Mouse (Mus musculus) gastrocnemius, postnatal 14 days (tissue): ENCODE results near the gene Sh3tc1. TPM values are rescaled to one million over a fixed set of nuclear protein-coding genes. Genes with fewer than 3 reads are reported as not detected.

Source experiments
- DNase-seq: peaks from one replicate; pipeline ENCODE4 v3.0.0; 2021; ENCODE audit warnings: mixed read lengths
- intact Hi-C: fragments of 180-260 bp; cut with DNase I; formaldehyde crosslinking; loops from one replicate; pipeline ENCODE4 v1.15.1; 2025; ENCODE audit warnings: low total_unique reads
- total RNA-seq, 2 experiments: library from RNA; stranded (reverse); gene quantifications; 2 replicates each; pipeline ENCODE4 v1.2.3; 2021

The Sh3tc1 gene
- total RNA-seq, 2 experiments from 2014 or later = 3.9 to 4.4 TPM

DNA sequence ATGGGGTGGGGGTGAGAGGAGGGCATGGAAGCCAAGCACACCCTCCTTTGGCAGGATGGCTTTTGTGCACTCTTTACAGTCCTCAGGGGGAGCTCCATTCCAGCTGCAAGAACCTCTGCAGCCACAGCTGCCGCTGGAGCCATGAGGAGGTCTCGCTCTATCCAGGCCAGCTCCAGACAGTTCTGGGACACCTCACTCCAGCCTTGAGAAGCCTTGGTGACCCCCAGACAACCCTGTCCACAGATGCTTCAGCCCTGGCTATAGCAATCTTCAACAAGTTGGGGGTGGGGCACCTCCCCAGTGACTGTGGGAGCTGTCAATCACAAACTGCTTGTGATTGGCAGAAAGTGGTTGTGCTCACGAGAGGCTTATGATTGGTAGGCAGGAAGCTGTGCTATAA is 80.3 kb downstream of the Sh3tc1 start:
- no peak for DNase-seq
- intact Hi-C loops = no loop called here

DNA sequence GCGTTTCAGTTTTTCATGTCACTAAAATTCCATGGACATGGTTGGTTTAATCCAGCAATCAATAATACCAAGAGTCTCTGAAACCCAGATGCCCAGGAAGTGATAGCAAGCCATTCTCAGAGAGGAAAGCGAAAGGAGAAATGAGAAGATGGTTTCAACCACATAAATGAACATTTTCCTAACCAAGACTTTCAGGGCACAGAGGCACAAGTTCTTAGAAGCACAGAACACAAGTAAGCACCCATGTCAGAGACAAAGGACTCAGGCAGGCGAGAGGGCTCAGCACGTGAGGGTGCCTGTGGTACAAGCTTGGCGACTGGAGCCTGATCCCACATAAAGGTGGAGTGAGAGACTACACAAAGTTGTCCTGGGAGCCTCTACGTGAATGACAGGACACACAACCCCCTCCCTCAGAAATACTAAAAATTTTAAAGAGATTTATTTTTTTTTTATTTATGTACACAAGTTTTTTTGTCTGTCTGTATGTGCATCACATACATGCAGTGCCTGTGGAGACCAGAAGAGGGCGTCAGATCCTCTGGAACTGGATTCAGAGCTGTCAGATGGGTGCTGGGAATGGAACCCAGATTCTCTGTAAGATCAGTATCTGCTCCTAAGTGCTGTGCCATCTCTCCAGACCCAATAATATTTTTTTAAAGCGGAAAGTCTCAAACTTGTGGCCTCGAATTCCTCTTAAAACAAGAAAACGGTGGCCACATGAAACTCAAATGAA is 83.9 kb downstream of the Sh3tc1 start:
- no peak for DNase-seq

DNA sequence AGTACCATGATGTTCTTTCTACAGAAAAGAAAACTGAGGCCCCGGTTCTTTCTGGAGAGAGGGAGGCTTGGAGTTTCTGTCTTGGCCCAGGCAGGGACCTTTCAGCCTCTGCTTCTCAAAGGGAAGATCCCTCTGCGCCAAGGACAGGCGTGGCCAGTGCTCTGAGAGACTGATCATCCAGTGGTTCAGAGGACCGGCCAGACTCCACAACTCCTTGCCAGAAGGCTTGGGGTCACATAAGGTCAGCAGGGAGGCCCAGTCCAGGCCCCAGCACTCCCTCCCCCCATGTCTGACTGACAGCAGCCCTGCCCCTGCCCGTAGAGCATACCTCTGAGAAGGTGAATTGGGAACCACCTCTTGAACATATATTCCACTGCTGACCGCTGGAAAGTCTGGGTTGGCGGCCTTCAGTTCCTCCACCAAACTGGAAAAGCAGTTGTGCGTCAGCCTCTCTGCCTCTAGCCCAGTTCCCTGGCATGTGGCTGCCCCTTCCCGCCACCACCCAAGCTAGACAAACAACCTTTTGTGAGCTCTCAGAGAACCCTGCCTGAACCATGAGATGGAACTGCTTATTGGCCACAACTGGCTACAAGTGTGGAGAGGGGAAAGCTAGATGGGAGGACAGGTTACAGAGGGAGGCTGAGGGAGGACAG is 85.9 kb downstream of the Sh3tc1 start:
- intact Hi-C loops = no loop called here
- DNase-seq = peak; percentile 83

More for the DNA sequence above, 83.9 kb downstream of the Sh3tc1 start:
- intact Hi-C loops = no loop called here

- intact Hi-C loops = no loop called here
- no peak for DNase-seq
Observed at GRCm38 (mm10) chr5:35652872-35653271, 86.9 kb downstream of the Sh3tc1 start.

DNA sequence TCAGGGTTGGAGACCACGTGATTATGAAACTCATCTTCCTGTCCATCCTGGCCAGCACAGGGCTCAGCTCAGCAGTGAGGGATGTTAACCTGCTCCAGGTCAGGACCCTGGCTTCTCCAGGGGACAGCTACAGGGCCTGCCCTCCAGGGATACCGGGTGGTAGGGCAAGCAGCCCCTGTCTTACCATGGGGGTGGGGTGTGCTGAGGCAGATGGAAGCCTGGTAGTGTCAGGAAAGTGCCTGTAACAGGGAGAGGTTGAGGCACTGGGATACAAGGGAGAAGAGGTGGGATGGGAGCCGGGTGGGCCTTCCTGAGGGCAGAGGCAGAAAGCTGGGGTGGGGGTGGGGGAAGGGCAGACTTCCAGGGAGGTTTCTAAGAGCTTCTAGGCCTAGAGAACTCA is 87.5 kb downstream of the Sh3tc1 start:
- no peak for DNase-seq

DNA sequence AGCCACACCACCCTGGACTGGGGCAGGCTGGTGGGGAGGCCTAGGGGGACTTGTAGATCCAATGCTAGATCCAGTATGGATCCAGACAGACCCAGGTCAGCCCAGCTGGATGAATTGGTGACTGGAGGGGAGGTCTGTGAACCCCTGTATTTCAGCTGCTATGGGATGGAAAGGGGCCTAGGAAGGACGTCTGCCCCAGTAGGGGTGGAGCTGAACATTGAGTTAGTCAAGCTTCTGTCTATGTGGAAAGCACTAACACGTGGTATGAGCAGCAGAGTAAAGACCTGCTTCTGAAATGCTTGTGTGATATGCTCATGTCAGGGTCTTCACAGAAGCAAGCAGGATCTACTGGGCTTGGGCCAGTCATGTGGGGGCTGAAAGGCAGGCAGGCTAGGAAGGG is 91.6 kb downstream of the Sh3tc1 start:
- intact Hi-C loops = no loop called here
- no peak for DNase-seq

More for the DNA sequence above, 87.5 kb downstream of the Sh3tc1 start:
- intact Hi-C loops = no loop called here

DNA sequence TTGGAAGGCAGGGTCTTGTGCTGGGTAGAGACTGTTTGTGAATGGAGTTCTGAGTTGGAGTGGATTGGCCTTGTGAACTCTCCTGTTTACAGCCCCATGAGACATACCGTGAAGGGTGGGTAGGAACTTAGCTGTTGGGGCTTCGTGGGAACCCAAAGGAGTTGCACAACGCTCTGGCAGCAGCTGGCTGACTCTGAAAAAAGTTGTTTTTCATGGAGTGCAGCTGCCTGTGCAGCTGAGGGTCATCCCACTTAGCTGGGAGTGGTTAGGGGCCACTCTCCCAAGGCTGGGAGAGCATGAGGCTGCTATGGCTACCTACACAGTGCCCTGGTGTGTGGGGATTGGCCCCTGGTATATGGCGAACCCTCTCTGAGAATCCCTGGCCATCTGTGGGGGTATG is 92.2 kb downstream of the Sh3tc1 start:
- DNase-seq = peak; percentile 69
- intact Hi-C loops = no loop called here

Other genes starting within 250 kb of the Sh3tc1 start
- 10 to 100 TPM; 12.5 to 14.5 TPM for gene Cpz, start 214.3 kb downstream of the Sh3tc1 start, total RNA-seq
- gene Trmt44, start 164.9 kb downstream of the Sh3tc1 start, total RNA-seq = 1 to 10 TPM; 1.5 to 1.8 TPM
- 10 to 100 TPM; 12.0 to 12.9 TPM for gene Acox3, start 156.9 kb downstream of the Sh3tc1 start, total RNA-seq
- 10 to 100 TPM; 49.9 to 54.6 TPM for gene Htra3, start 60.2 kb downstream of the Sh3tc1 start, total RNA-seq
- 10 to 100 TPM; 36.0 to 41.7 TPM for gene Ablim2, start 17.9 kb upstream of the Sh3tc1 start, total RNA-seq
- 10 to 100 TPM; 11.0 to 14.5 TPM for gene Afap1, start 153.3 kb upstream of the Sh3tc1 start, total RNA-seq